Mouse (Mus musculus): Measurements from ENCODE around the gene Insyn1.

DNA sequence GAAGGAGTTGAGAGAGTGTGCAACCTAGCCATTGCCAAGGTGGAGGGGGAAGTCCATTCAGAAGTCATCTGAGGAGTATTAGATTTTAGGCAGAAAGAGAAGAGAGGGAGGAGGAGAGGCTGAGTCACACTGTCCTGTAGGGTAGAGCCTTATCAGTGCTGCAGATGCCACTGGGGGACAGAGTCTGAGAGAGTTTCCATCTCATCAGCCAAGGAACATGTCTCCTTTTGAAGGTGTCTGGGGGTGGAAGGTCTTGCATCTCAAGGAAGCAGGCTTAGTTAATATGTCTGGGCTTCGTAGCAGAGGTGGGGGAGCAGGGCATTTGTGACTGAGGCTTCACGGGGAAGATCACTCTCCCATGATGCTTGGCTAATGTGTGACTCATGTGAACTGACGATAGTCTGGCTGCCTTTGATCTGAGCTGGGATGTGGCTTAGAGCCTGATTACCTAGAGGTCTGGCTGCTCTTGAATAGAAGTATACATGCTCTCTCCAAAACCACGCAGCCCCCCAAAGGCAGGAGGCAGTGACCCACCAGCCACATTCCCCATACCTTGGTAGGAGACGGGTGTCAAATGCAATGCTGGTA lies 34.5 kb upstream of the Insyn1 start:
- TF ChIP-seq CTCF (IDR thresholded peaks at IDR 0.05; ENCODE audit: extremely low read depth, insufficient read depth, low read length) (no peak), POLR2A (IDR thresholded peaks at IDR 0.05; ENCODE audit: extremely low read depth, insufficient read depth, low read length) (no peak)
